Mouse (Mus musculus) hindbrain, postnatal 0 days (tissue): ENCODE measurements at regions not wholly inside any gene's neighbourhood (a gene's known extent, or its start where the extent isn't known, plus 50 kb on each side); places are given as distances from the start of the nearest gene placed in this dataset.

Experiments
- ATAC-seq: fragments of 200-750 bp; cut with Nextera tagmentation; 2 replicates; pipeline ENCODE4 v1.8.0; 2017; ENCODE audit warnings: mild to moderate bottlenecking, moderate TSS enrichment, moderate library complexity
- DNase-seq: peaks from one replicate; pipeline ENCODE4 v3.0.0-alpha.2; 2015; ENCODE audit warnings: low spot score
- H3K27ac ChIP-seq: fragments of 300-500 bp; sonication (generic); 2 replicates; pipeline ENCODE4 v1.5.1; 2014; ENCODE audit warnings: mild to moderate bottlenecking
- H3K27me3 ChIP-seq: fragments of 300-500 bp; sonication (generic); 2 replicates; pipeline ENCODE4 v1.6.1; 2014; ENCODE audit warnings: low read length, mixed read lengths; ENCODE audit not compliant: insufficient read depth
- H3K36me3 ChIP-seq: fragments of 300-500 bp; sonication (generic); 2 replicates; pipeline ENCODE4 v1.6.1; 2014; ENCODE audit warnings: low read length, mixed read lengths; ENCODE audit not compliant: insufficient read depth
- H3K4me1 ChIP-seq: fragments of 300-500 bp; sonication (generic); 2 replicates; pipeline ENCODE4 v1.6.1; 2014; ENCODE audit warnings: antibody characterized with exemption, low read length, mixed read lengths; ENCODE audit not compliant: insufficient read depth
- H3K4me2 ChIP-seq: fragments of 300-500 bp; sonication (generic); 2 replicates; pipeline ENCODE4 v1.6.1; 2014; ENCODE audit warnings: low read depth, mild to moderate bottlenecking, low read length, moderate library complexity, mixed read lengths
- H3K4me3 ChIP-seq: fragments of 300-500 bp; sonication (generic); 2 replicates; pipeline ENCODE4 v1.5.1; 2014; ENCODE audit warnings: low read length
- H3K9ac ChIP-seq: fragments of 300-500 bp; sonication (generic); replicated peaks from 2 replicates; pipeline ENCODE4 v1.6.1; 2014; ENCODE audit warnings: mild to moderate bottlenecking, low read length, moderate library complexity, mixed read lengths
- H3K9me3 ChIP-seq: fragments of 300-500 bp; sonication (generic); 2 replicates; pipeline ENCODE4 v1.6.1; 2016; ENCODE audit warnings: low read length, mixed read lengths
- CTCF ChIP-seq: IDR thresholded peaks from 2 replicates; pipeline ENCODE4 v1.5.1; 2016; ENCODE audit warnings: antibody characterized with exemption, control low read depth, low read depth
- WGBS: fragments of 180-500 bp; shearing (Covaris S2); extraction: QIAGEN DNeasy Blood & Tissue Kit; methylation state at CpG from one replicate; pipeline ENCODE4 v1.1.7; 2014; 5-methylcytosine and 5-hydroxymethylcytosine counted together

DNA sequence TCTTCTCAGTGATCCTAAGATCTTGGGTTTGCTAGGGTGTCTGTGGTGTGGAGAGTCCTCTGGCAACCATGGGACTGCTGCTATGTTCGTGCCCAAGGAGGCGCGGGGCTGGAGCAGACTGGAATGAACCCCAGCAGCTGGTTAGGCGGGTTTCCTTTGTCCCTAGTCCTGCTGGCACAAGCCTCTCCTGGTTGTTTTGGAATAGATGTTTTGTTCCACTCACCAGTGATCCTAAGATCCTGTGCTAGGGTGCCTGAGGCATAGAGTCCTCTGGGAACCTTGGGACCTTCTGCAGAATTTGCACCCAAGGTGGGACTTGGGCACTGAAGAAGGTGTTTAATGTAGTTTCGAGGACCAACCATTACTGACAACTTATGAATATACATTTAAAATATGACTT lies 1205.9 kb upstream of the Gm8797 start:
- H3K4me3 ChIP-seq, result no peak overlapping the region
- no peaks in the 10 kb centered on the region for H3K9me3 ChIP-seq
- 74% methylated on average over 5 of the region's 5 CpGs for WGBS
- H3K9ac ChIP-seq, result no peak overlapping the region
- no peak overlapping the region for H3K27ac ChIP-seq
- DNase-seq (no peak), ATAC-seq (no peak)
- no peaks in the 10 kb centered on the region for H3K4me1 ChIP-seq
- no peaks in the 10 kb centered on the region for H3K36me3 ChIP-seq
- no peak for TF ChIP-seq CTCF
- no peak overlapping the region for H3K4me2 ChIP-seq
- no peaks in the 10 kb centered on the region for H3K27me3 ChIP-seq

- ATAC-seq, result peak; percentile 59; the same call in 1 of the 2 replicates
- Histone ChIP-seq H3K4me3 (no peak overlapping the region), H3K4me1 (no peaks in the 10 kb centered on the region), H3K36me3 (no peaks in the 10 kb centered on the region), H3K9ac (no peak overlapping the region), H3K27me3 (no peaks in the 10 kb centered on the region), H3K9me3 (no peaks in the 10 kb centered on the region), H3K27ac (no peak overlapping the region), H3K4me2 (no peak overlapping the region)
- TF ChIP-seq CTCF, result no peak
- peak; percentile 16 for DNase-seq
- 45% methylated on average over 3 of the region's 3 CpGs for whole genome bisulfite sequencing
These were observed 1204.3 kb upstream of the Gm8797 start for GRCm38 (mm10) chr3:4546103-4546833.

DNA sequence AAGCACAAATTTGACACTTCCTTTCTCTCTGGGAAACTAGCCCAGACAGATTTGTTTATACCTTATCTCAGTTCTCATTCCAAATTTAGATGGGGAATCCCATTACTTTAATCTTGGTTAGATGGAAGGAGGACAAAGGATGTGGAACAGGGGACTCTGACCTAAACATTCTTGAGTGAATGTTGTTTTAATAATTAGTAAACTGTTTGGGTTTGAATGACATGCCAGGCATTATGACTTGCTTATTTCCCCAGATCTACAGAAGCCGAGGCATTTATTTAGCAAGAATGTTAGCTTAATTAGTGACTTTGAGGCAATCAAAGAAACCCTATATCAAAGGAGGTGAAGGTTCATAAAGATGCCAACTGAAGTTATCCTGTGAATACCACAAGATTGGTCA lies 1189.9 kb upstream of the Gm8797 start:
- Histone ChIP-seq H3K4me2 (no peak overlapping the region), H3K9me3 (no peaks in the 10 kb centered on the region), H3K9ac (no peak overlapping the region), H3K36me3 (no peaks in the 10 kb centered on the region), H3K27me3 (no peaks in the 10 kb centered on the region), H3K4me1 (no peaks in the 10 kb centered on the region), H3K27ac (no peak overlapping the region), H3K4me3 (no peak overlapping the region)
- no peak for TF ChIP-seq CTCF
- ATAC-seq, result no peak
- no peak for DNase-seq
- WGBS, result 86% methylated on average over 1 of the region's 1 CpGs

- ATAC-seq (no peak), DNase-seq (no peak)
- WGBS, result 63% methylated on average over 3 of the region's 3 CpGs
- no peaks in the 10 kb centered on the region for H3K4me1 ChIP-seq
- TF ChIP-seq CTCF, result no peak
- H3K4me2 ChIP-seq, result no peak overlapping the region
- H3K9ac ChIP-seq, result no peak overlapping the region
- H3K4me3 ChIP-seq, result no peak overlapping the region
- H3K9me3 ChIP-seq, result no peaks in the 10 kb centered on the region
- no peaks in the 10 kb centered on the region for H3K27me3 ChIP-seq
- no peak overlapping the region for H3K27ac ChIP-seq
- no peaks in the 10 kb centered on the region for H3K36me3 ChIP-seq
These were observed 1168.1 kb upstream of the Gm8797 start for GRCm38 (mm10) chr3:4582500-4582899.

GRCm38 (mm10) chr3:4593977-4594523 lies 1156.6 kb upstream of the Gm8797 start:
- TF ChIP-seq CTCF, result no peak
- DNase-seq, result no peak

GRCm38 (mm10) chr3:4594541-4594940 lies 1156.1 kb upstream of the Gm8797 start:
- no peak for ATAC-seq
- 82% methylated on average over 4 of the region's 4 CpGs for WGBS
- no peak for TF ChIP-seq CTCF

More at GRCm38 (mm10) chr3:4593977-4594523, 1156.6 kb upstream of the Gm8797 start:
- Histone ChIP-seq H3K9me3 (no peaks in the 10 kb centered on the region), H3K27ac (no peak overlapping the region), H3K4me3 (no peak overlapping the region), H3K27me3 (no peaks in the 10 kb centered on the region), H3K36me3 (no peaks in the 10 kb centered on the region), H3K9ac (no peak overlapping the region), H3K4me1 (no peaks in the 10 kb centered on the region), H3K4me2 (no peak overlapping the region)
- ATAC-seq, result no peak

More at GRCm38 (mm10) chr3:4594541-4594940, 1156.1 kb upstream of the Gm8797 start:
- Histone ChIP-seq H3K4me1 (no peaks in the 10 kb centered on the region), H3K4me2 (no peak overlapping the region), H3K9me3 (no peaks in the 10 kb centered on the region), H3K9ac (no peak overlapping the region), H3K4me3 (no peak overlapping the region), H3K27ac (no peak overlapping the region), H3K36me3 (no peaks in the 10 kb centered on the region), H3K27me3 (no peaks in the 10 kb centered on the region)
- DNase-seq, result no peak
